20 mouse cellular contexts compared by ENCODE assay signal in the genomic region with DNA sequence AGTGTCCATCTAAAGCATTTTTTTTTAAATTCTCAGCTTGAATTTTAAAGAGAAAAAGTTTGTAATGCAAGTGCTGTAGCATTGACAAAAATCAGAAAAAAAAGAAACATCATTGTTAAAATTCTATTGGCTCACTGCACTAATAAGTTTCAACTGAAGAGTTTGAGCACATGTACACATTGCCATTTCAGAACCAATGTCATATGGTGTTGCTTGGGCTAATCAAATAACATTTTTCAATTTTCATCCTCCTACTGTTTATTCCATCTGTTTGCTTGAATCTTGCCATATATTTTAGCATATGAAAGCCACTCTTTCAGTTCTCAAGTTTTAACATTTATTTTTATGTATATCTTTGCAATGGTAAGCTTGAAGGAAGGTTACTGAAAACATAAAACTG.
"Had no signal": no experiment of that assay in that cellular context is flagged by ENCODE, and none has a peak within 500 bp of the region (broad histone marks: within the 10 kb centered on the region; RNA-seq: fewer than 3 reads in every experiment).

No protein-coding gene starts in this region.

- H3K4me2 ChIP-seq: lung, embryonic 15.5 days; midbrain, embryonic 11.5 days; midbrain, embryonic 13.5 days; midbrain, embryonic 15.5 days; neural tube, embryonic 12.5 days; stomach, embryonic 15.5 days had no signal

- H3K9me3 ChIP-seq: lung, embryonic 15.5 days; megakaryocyte, embryonic 14.5 days; midbrain, embryonic 13.5 days; midbrain, embryonic 15.5 days; neural tube, embryonic 12.5 days; stomach, embryonic 15.5 days had no signal

- H3K36me3 ChIP-seq: lung, embryonic 15.5 days; midbrain, embryonic 13.5 days; midbrain, embryonic 15.5 days; neural tube, embryonic 12.5 days; stomach, embryonic 15.5 days had no signal

- H3K4me3 ChIP-seq: lung, embryonic 15.5 days; megakaryocyte, embryonic 14.5 days; midbrain, embryonic 13.5 days; midbrain, embryonic 15.5 days; neural tube, embryonic 12.5 days; stomach, embryonic 15.5 days had no signal

- H3K4me1 ChIP-seq: lung, embryonic 15.5 days; megakaryocyte, embryonic 14.5 days; midbrain, embryonic 13.5 days; midbrain, embryonic 15.5 days; neural tube, embryonic 12.5 days; stomach, embryonic 15.5 days had no signal

- ATAC-seq: liver, postnatal 0 days; lung, postnatal 0 days; midbrain, embryonic 13.5 days; midbrain, embryonic 15.5 days had no signal

- H3K27me3 ChIP-seq: lung, embryonic 15.5 days; megakaryocyte, embryonic 14.5 days; midbrain, embryonic 13.5 days; midbrain, embryonic 15.5 days; neural tube, embryonic 12.5 days; stomach, embryonic 15.5 days had no signal

- H3K27ac ChIP-seq: lung, embryonic 15.5 days; macrophage; midbrain, embryonic 13.5 days; midbrain, embryonic 15.5 days; neural tube, embryonic 12.5 days; stomach, embryonic 15.5 days; stomach, postnatal 0 days had no signal

- DNase-seq: liver, postnatal 0 days; lung, adult 2 months; lung, postnatal 14 days; lung, postnatal 36 days; retina, postnatal 1 day; right cerebral cortex, adult 18-20 months; right cerebral cortex, postnatal 14 days; thymus, adult 2 months; thymus, postnatal 25 days; thymus, postnatal 4 days had no signal

- H3K9ac ChIP-seq: liver, postnatal 0 days; lung, embryonic 15.5 days; midbrain, embryonic 13.5 days; midbrain, embryonic 15.5 days; neural tube, embryonic 12.5 days; stomach, embryonic 15.5 days had no signal
